In the genomic region with DNA sequence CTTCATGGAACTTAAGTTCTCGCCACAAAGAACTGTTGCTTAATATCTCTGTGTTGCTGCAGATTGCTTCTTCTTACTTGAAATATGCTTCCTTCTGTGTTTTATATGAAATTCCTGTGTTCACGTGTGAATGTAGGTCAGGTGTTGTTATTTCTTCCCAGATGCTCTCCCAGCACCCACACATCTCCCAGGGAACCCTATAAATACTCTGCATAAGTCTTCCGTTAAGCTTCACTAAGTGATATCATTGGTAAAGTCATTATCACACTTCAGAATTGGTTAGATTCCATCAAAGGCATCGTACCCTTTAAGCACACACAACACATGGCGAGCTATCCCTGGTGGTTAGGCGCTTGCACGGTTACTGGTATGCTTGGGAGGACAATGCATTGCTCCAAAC, we compare ENCODE assay signal across 28 mouse cellular contexts.
DNase-seq lines count a peak whose midpoint lies in the region; ATAC-seq lines count a peak whose summit lies in the region.
"Had no signal": no experiment of that assay in that cellular context is flagged by ENCODE, and none has a peak within 500 bp of the region (broad histone marks: within the 10 kb centered on the region; RNA-seq: fewer than 3 reads in every experiment).

No protein-coding gene starts in this region.

- no peaks in the 10 kb centered on the region for H3K27me3 ChIP-seq in midbrain, embryonic 11.5 days (ENCODE audit: control insufficient read depth, insufficient read depth, low read length)
- H3K27me3 ChIP-seq in midbrain, embryonic 15.5 days (replicated peaks): no peaks in the 10 kb centered on the region
- H3K27me3 ChIP-seq: CH12.LX; embryonic facial prominence, embryonic 13.5 days; embryonic facial prominence, embryonic 15.5 days; forebrain, embryonic 12.5 days had no signal

- H3K9ac ChIP-seq in midbrain, embryonic 11.5 days (ENCODE audit: low read length): no peak overlapping the region
- no peak overlapping the region for H3K9ac ChIP-seq in midbrain, embryonic 15.5 days
- H3K9ac ChIP-seq: embryonic facial prominence, embryonic 13.5 days; embryonic facial prominence, embryonic 15.5 days; forebrain, embryonic 12.5 days had no signal

- 90% methylated on average over 7 of the region's 7 CpGs for WGBS in midbrain, embryonic 11.5 days
- 88% methylated on average over 7 of the region's 7 CpGs for WGBS in midbrain, embryonic 15.5 days

- DNase-seq in frontal cortex, postnatal 10 days (ENCODE audit: low spot score in 2 of 2): no peak
- DNase-seq in midbrain, embryonic 11.5 days (ENCODE audit: low spot score, missing footprints): peak; percentile 4
- no peak for DNase-seq in lung, postnatal 10 days
- DNase-seq: adrenal gland, adult 8-10 months; adrenal gland, postnatal 14 days; adrenal gland, postnatal 36 days; B cell, adult 2 months; cerebellum, adult 11 months; cerebellum, adult 18-20 months; cerebellum, adult 8-10 months; cerebellum, adult 9-11 months; cerebellum, postnatal 14 days; cerebellum, postnatal 36 days; embryo, embryonic 11 days had no signal

- no peaks in the 10 kb centered on the region for H3K4me1 ChIP-seq in midbrain, embryonic 11.5 days (ENCODE audit: control insufficient read depth, insufficient read depth, low read length)
- no peaks in the 10 kb centered on the region for H3K4me1 ChIP-seq in midbrain, embryonic 15.5 days
- H3K4me1 ChIP-seq: embryonic facial prominence, embryonic 13.5 days; embryonic facial prominence, embryonic 15.5 days; forebrain, embryonic 10.5 days; forebrain, embryonic 12.5 days had no signal

- no peaks in the 10 kb centered on the region for H3K9me3 ChIP-seq in midbrain, embryonic 11.5 days (ENCODE audit: control insufficient read depth, low read length)
- H3K9me3 ChIP-seq in midbrain, embryonic 15.5 days: no peaks in the 10 kb centered on the region
- H3K9me3 ChIP-seq: embryonic facial prominence, embryonic 13.5 days; embryonic facial prominence, embryonic 15.5 days; forebrain, embryonic 10.5 days; forebrain, embryonic 12.5 days; G1E had no signal

- H3K4me2 ChIP-seq in midbrain, embryonic 11.5 days: no peak overlapping the region
- H3K4me2 ChIP-seq in midbrain, embryonic 15.5 days: no peak overlapping the region
- H3K4me2 ChIP-seq: embryonic facial prominence, embryonic 13.5 days; embryonic facial prominence, embryonic 15.5 days; forebrain, embryonic 12.5 days had no signal

- no peak overlapping the region for H3K4me3 ChIP-seq in midbrain, embryonic 11.5 days (ENCODE audit: low read depth, low read length)
- H3K4me3 ChIP-seq in midbrain, embryonic 15.5 days: no peak overlapping the region
- H3K4me3 ChIP-seq: embryonic facial prominence, embryonic 13.5 days; embryonic facial prominence, embryonic 15.5 days; erythroblast, embryonic 14.5 days; forebrain, embryonic 10.5 days; forebrain, embryonic 12.5 days had no signal

- peak; percentile 68 for ATAC-seq in frontal cortex, adult (ENCODE audit: low TSS enrichment)
- ATAC-seq in midbrain, embryonic 11.5 days (ENCODE audit: low FRiP score): no peak
- no peak for ATAC-seq in midbrain, embryonic 15.5 days (replicated peaks)
- ATAC-seq: activated CD4-positive, CD25-positive, alpha-beta regulatory T cell, adult 4 months; CD4-positive, CD25-positive, alpha-beta regulatory T cell, adult 4 months; forebrain, embryonic 14.5 days; forebrain, embryonic 16.5 days; Patski had no signal

- H3K27ac ChIP-seq in midbrain, embryonic 11.5 days (ENCODE audit: low read depth, low read length): no peak overlapping the region
- H3K27ac ChIP-seq in midbrain, embryonic 15.5 days: no peak overlapping the region
- H3K27ac ChIP-seq: embryonic facial prominence, embryonic 13.5 days; embryonic facial prominence, embryonic 15.5 days; forebrain, embryonic 10.5 days; forebrain, embryonic 12.5 days had no signal

- H3K36me3 ChIP-seq in midbrain, embryonic 11.5 days (ENCODE audit: control insufficient read depth, insufficient read depth, low read length): no peaks in the 10 kb centered on the region
- H3K36me3 ChIP-seq in midbrain, embryonic 15.5 days (replicated peaks): no peaks in the 10 kb centered on the region
- H3K36me3 ChIP-seq: embryonic facial prominence, embryonic 13.5 days; embryonic facial prominence, embryonic 15.5 days; forebrain, embryonic 10.5 days; forebrain, embryonic 12.5 days; G1E had no signal
